Mouse (Mus musculus): ENCODE data around the gene Atp2c2.

GRCm38 (mm10) chr8:119755238-119756146, 55.7 kb downstream of the Atp2c2 start:
- TF ChIP-seq CTCF (IDR thresholded peaks at IDR 0.05; ENCODE audit: control insufficient read depth, insufficient read depth, insufficient read length) (no peak), USF1 (IDR thresholded peaks at IDR 0.05; ENCODE audit: low read depth) (no peak), MAX (IDR thresholded peaks at IDR 0.05) (no peak), MYOG (IDR thresholded peaks at IDR 0.05; ENCODE audit: control insufficient read depth, extremely low read depth, insufficient read length) (no peak), CEBPB (IDR thresholded peaks at IDR 0.05; ENCODE audit: low read depth) (no peak)

Data from C2C12 (cell line).